ENCODE assay signal across 19 mouse cellular contexts in genomic region chr6:35330834-35331233, GRCm38 (mm10). TPM values are rescaled to one million over a fixed set of nuclear protein-coding genes. Genes with fewer than 3 reads are reported as not detected.
DNase-seq lines count a peak whose midpoint lies in the region; ATAC-seq lines count a peak whose summit lies in the region.
"Had no signal": no experiment of that assay in that cellular context is flagged by ENCODE, and none has a peak within 500 bp of the region (broad histone marks: within the 10 kb centered on the region; RNA-seq: fewer than 3 reads in every experiment).

No protein-coding gene starts in this region.

- peak; percentile 12 for DNase-seq in cerebellum, adult 9-11 months
- DNase-seq in cerebellum, postnatal 36 days = no peak
- peak; percentile 8 to 27 for DNase-seq in kidney, adult 8-10 months
- DNase-seq in kidney, postnatal 10 days = no peak
- peak; percentile 83 for DNase-seq in Muller cell, postnatal 12 days (ENCODE audit: inconsistent ontology term)
- peak; percentile 64 for DNase-seq in fibroblast of lung, adult 2 months (ENCODE audit: low read depth)
- no peak for DNase-seq in adrenal gland, adult 8-10 months
- DNase-seq: gastrocnemius, postnatal 36 days; layer of hippocampus, adult 9-11 months; thymus, postnatal 4 days had no signal

- no peak for ATAC-seq in forebrain, embryonic 12.5 days (ENCODE audit: low FRiP score)
- ATAC-seq: activated CD4-positive, CD25-positive, alpha-beta regulatory T cell, adult 4 months; inflammation-experienced regulatory T-cells, adult 6 months had no signal

- no peaks in the 10 kb centered on the region for H3K36me3 ChIP-seq in forebrain, embryonic 12.5 days (replicated peaks)
- H3K36me3 ChIP-seq: G1E; lung, embryonic 15.5 days had no signal

- 0 out of 2 replicates have a peak, but pooled peaks cover 2% of the 10 kb centered on the region for H3K4me1 ChIP-seq in forebrain, embryonic 12.5 days

- 0 out of 2 replicates have a peak, but pooled peaks cover 2% of the 10 kb centered on the region for H3K27me3 ChIP-seq in forebrain, embryonic 12.5 days
- H3K27me3 ChIP-seq: lung, embryonic 15.5 days had no signal

- no peak overlapping the region for H3K4me3 ChIP-seq in forebrain, embryonic 12.5 days (replicated peaks)
- H3K4me3 ChIP-seq: lung, embryonic 15.5 days had no signal

- no peak overlapping the region for H3K9ac ChIP-seq in forebrain, embryonic 12.5 days
- H3K9ac ChIP-seq: lung, embryonic 15.5 days had no signal

- H3K27ac ChIP-seq in forebrain, embryonic 12.5 days = no peak overlapping the region
- H3K27ac ChIP-seq: lung, embryonic 15.5 days had no signal

- no peak overlapping the region for H3K4me2 ChIP-seq in forebrain, embryonic 12.5 days
- H3K4me2 ChIP-seq: lung, embryonic 15.5 days had no signal

- WGBS in forebrain, embryonic 12.5 days = 59% methylated on average over 6 of the region's 6 CpGs

- H3K9me3 ChIP-seq in forebrain, embryonic 12.5 days = no peaks in the 10 kb centered on the region
- H3K9me3 ChIP-seq: G1E; lung, embryonic 15.5 days had no signal

RNA-seq across cellular contexts. Expression of gene Fam180a, which starts 4.9 kb away (rescaled TPM):
- total RNA-seq in adrenal gland, adult 8-10 months (2022) = 1 to 10 TPM; 1.6 to 3.4 (median 2.8) TPM
- not detected in 2 replicates for polyA plus RNA-seq in forebrain, embryonic 12.5 days (2016; fragmentation: Nextera tagmentation; extraction: Ambion mirVana)
- total RNA-seq: G1E; megakaryocyte-erythroid progenitor cell, adult 5-6 weeks had no signal
- polyA plus RNA-seq: activated CD4-positive, CD25-positive, alpha-beta regulatory T cell, adult 4 months; embryonic facial prominence, embryonic 11.5 days; G1E; hindbrain, embryonic 11.5 days; inflammation-experienced regulatory T-cells, adult 6 months; neural tube, embryonic 11.5 days had no signal

RNA-seq across cellular contexts. Expression of gene Slc13a4, which starts 22.9 kb away (rescaled TPM):
- under 1 TPM; 0.17 to 0.49 (median 0.45) TPM for total RNA-seq in adrenal gland, adult 8-10 months (2022)
- polyA plus RNA-seq in forebrain, embryonic 12.5 days (2016; fragmentation: Nextera tagmentation; extraction: Ambion mirVana) = 0.09 and 0.14 TPM in 2 replicates
- total RNA-seq: megakaryocyte-erythroid progenitor cell, adult 5-6 weeks had no signal
- polyA plus RNA-seq: G1E had no signal

Comparison
In these comparisons a context has a peak if more than half of its experiments do, and no peak if none do; other contexts are left out.
1. DNase-seq: peak in cerebellum, adult 9-11 months (single experiment), kidney, adult 8-10 months (2 of 2), Muller cell, postnatal 12 days (single experiment) and fibroblast of lung, adult 2 months (single experiment); none in cerebellum, postnatal 36 days (0 of 2), kidney, postnatal 10 days (single experiment) and adrenal gland, adult 8-10 months (single experiment).